Mouse (Mus musculus): ENCODE results near the gene Dnajc5.

The Dnajc5 gene

GRCm38 (mm10) chr2:181511231-181511630 lies 9.1 kb upstream of the Dnajc5 start:
- DNase-seq (ENCODE audit: low spot score in 2 of 2): no peak

GRCm38 (mm10) chr2:181519201-181519600 lies 1.1 kb upstream of the Dnajc5 start:
- no peak for DNase-seq (ENCODE audit: low spot score in 2 of 2)

GRCm38 (mm10) chr2:181520936-181521227 lies 597 bp downstream of the Dnajc5 start:
- no peak for DNase-seq (ENCODE audit: low spot score in 2 of 2)

- DNase-seq (ENCODE audit: low spot score in 2 of 2): no peak
These were observed 1.2 kb downstream of the Dnajc5 start for GRCm38 (mm10) chr2:181521491-181521890.

- DNase-seq (ENCODE audit: low spot score in 2 of 2): peak; percentile 9 to 30
These were observed 2.5 kb downstream of the Dnajc5 start for GRCm38 (mm10) chr2:181522811-181523210.

GRCm38 (mm10) chr2:181525526-181525925 lies 5.2 kb downstream of the Dnajc5 start:
- no peak for DNase-seq (ENCODE audit: low spot score in 2 of 2)

- no peak for DNase-seq (ENCODE audit: low spot score in 2 of 2)
These were observed 8.8 kb downstream of the Dnajc5 start for GRCm38 (mm10) chr2:181529076-181529475.

- DNase-seq (ENCODE audit: low spot score in 2 of 2): no peak
These were observed 12.3 kb downstream of the Dnajc5 start for GRCm38 (mm10) chr2:181532589-181532988.

- no peak for DNase-seq (ENCODE audit: low spot score in 2 of 2)
These were observed 16.1 kb downstream of the Dnajc5 start for GRCm38 (mm10) chr2:181536410-181536809.

GRCm38 (mm10) chr2:181537444-181538047 lies 17.3 kb downstream of the Dnajc5 start:
- no peak for DNase-seq (ENCODE audit: low spot score in 2 of 2)

GRCm38 (mm10) chr2:181541761-181542380 lies 21.6 kb downstream of the Dnajc5 start:
- no peak for DNase-seq (ENCODE audit: low spot score in 2 of 2)

GRCm38 (mm10) chr2:181546142-181546541 lies 25.9 kb downstream of the Dnajc5 start:
- no peak for DNase-seq (ENCODE audit: low spot score in 2 of 2)

GRCm38 (mm10) chr2:181548227-181548626 lies 27.9 kb downstream of the Dnajc5 start:
- no peak for DNase-seq (ENCODE audit: low spot score in 2 of 2)

GRCm38 (mm10) chr2:181548682-181549081 lies 28.4 kb downstream of the Dnajc5 start:
- DNase-seq (ENCODE audit: low spot score in 2 of 2): no peak

GRCm38 (mm10) chr2:181550233-181550632 lies 29.9 kb downstream of the Dnajc5 start:
- no peak for DNase-seq (ENCODE audit: low spot score in 2 of 2)

GRCm38 (mm10) chr2:181553772-181554171 lies 33.5 kb downstream of the Dnajc5 start:
- DNase-seq (ENCODE audit: low spot score in 2 of 2): no peak

GRCm38 (mm10) chr2:181567338-181567737 lies 47.1 kb downstream of the Dnajc5 start:
- no peak for DNase-seq (ENCODE audit: low spot score in 2 of 2)

- DNase-seq (ENCODE audit: low spot score in 2 of 2): peak in 1 of 2 experiments; percentile 62
These were observed 48.2 kb downstream of the Dnajc5 start for GRCm38 (mm10) chr2:181568272-181569008.

GRCm38 (mm10) chr2:181569856-181570255 lies 49.6 kb downstream of the Dnajc5 start:
- DNase-seq (ENCODE audit: low spot score in 2 of 2): no peak

GRCm38 (mm10) chr2:181570375-181570774 lies 50.1 kb downstream of the Dnajc5 start:
- DNase-seq (ENCODE audit: low spot score in 2 of 2): no peak

- DNase-seq (ENCODE audit: low spot score in 2 of 2): no peak
These were observed 50.8 kb downstream of the Dnajc5 start for GRCm38 (mm10) chr2:181570921-181571595.

GRCm38 (mm10) chr2:181571941-181572670 lies 51.8 kb downstream of the Dnajc5 start:
- DNase-seq (ENCODE audit: low spot score in 2 of 2): no peak

All from thymus, postnatal 10 days (tissue).